Mouse (Mus musculus): ENCODE data around the gene Gm266.

- no peak for TF ChIP-seq POLR2A (IDR thresholded peaks at IDR 0.05; ENCODE audit: borderline replicate concordance, extremely low read depth, low read depth, low read length)
- TF ChIP-seq CTCF (IDR thresholded peaks at IDR 0.05; ENCODE audit: insufficient read depth, low read length): no peak
Observed at GRCm38 (mm10) chr12:111441523-111441922, 44.1 kb downstream of the Gm266 start.
